Mouse (Mus musculus): ENCODE measurements around the gene Cgnl1. TPM values are rescaled to one million over a fixed set of nuclear protein-coding genes. Genes with fewer than 3 reads are reported as not detected.

Gene Cgnl1
- total and polyA plus RNA-seq, 3 experiments = 9.6 to 99.0 (median 91.4) TPM

Other genes starting within 250 kb of the Cgnl1 start
- 10 to 100 TPM; 10.3 to 11.7 TPM for gene Myzap, start 179.2 kb downstream of the Cgnl1 start, total RNA-seq (2021)
- gene Myzap, start 179.2 kb downstream of the Cgnl1 start, polyA plus RNA-seq (2012; rRNA removed) = 3.2 and 3.9 TPM in 2 replicates

Measured in adrenal gland, adult 2 months (tissue).